Mouse (Mus musculus): ENCODE data around the gene Tec. TPM values are rescaled to one million over a fixed set of nuclear protein-coding genes. Genes with fewer than 3 reads are reported as not detected.

The Tec gene
- total and polyA plus RNA-seq, 3 experiments: 7.9 to 25.9 (median 20.1) TPM

- H3K4me2 ChIP-seq (ENCODE audit: insufficient read depth, low read depth, poor library complexity, severe bottlenecking): peak within 1 kb of the TSS; percentile 90
- peak within 1 kb of the TSS; percentile 88 for H3K9ac ChIP-seq (ENCODE audit: insufficient read depth, low read depth)
- dilution Hi-C loops (cut with MboI; ENCODE audit: extremely low pct_ligation_motif_present, extremely low pct_unique_long_range_greater_than_20kb, low sequenced_read_pairs): no loop called here
- peak within 1 kb of the TSS; percentile 77 to 98 (median 89) for H3K4me3 ChIP-seq (replicated peaks in 1 of 3; ENCODE audit: low read depth in 2 of 3, low read length in 2 of 3, poor library complexity in 1 of 3)
- DNase-seq (ENCODE audit: extremely low read depth): peak; percentile 93
- peak within 1 kb of the TSS; percentile 55 for H3K27ac ChIP-seq (ENCODE audit: insufficient read depth, low read depth)
- H3K27me3 ChIP-seq (replicated peaks): no peaks in the 10 kb centered on the region
- in situ Hi-C loops (cut with MboI; ENCODE audit: low pct_ligation_motif_present, low pct_unique_long_range_greater_than_20kb, low sequenced_read_pairs): no loop called here
- H3K36me3 ChIP-seq (replicated peaks in 1 of 2; ENCODE audit: control insufficient read depth in 1 of 2, insufficient read depth in 1 of 2, low read length in 1 of 2): peaks cover 0 to 3% of the 10 kb centered on the region in 2 experiments
- H3K4me1 ChIP-seq (ENCODE audit: control insufficient read depth in 1 of 2, insufficient read depth in 2 of 2): peaks cover 7 to 24% of the 10 kb centered on the region in 2 experiments
- H3K9me3 ChIP-seq (replicated peaks; ENCODE audit: low read length): no peaks in the 10 kb centered on the region
- TF ChIP-seq E2F4 (IDR thresholded peaks at IDR 0.05; ENCODE audit: insufficient replicate concordance, low read depth, low read length) (no peak), MXI1 (IDR thresholded peaks at IDR 0.05; ENCODE audit: low read depth, low read length) (peak; percentile 95), IRF4 (IDR thresholded peaks at IDR 0.05; ENCODE audit: low read depth, low read length) (no peak), PAX5 (IDR thresholded peaks at IDR 0.05; ENCODE audit: low read length) (no peak), NRF1 (IDR thresholded peaks at IDR 0.05; ENCODE audit: low read depth, low read length) (peak; percentile 74), EP300 (IDR thresholded peaks at IDR 0.05; ENCODE audit: low read length) (no peak), POLR2A (IDR thresholded peaks at IDR 0.05; ENCODE audit: low read depth, low read length) (peak; percentile 87), TBP (conservative IDR thresholded peaks at IDR 0.05; ENCODE audit: low read depth, low read length) (peak; percentile 0; the same call in 1 of the 2 replicates), NELFE (IDR thresholded peaks at IDR 0.05; ENCODE audit: low read depth, low read length) (peak; percentile 73; the same call in 1 of the 2 replicates), ZMIZ1 (IDR thresholded peaks at IDR 0.05; ENCODE audit: low read depth, low read length) (peak; percentile 73), SMC3 (IDR thresholded peaks at IDR 0.05; ENCODE audit: low read depth, low read length) (no peak; the same call in 1 of the 2 replicates), SIN3A (IDR thresholded peaks at IDR 0.05; ENCODE audit: low read length) (peak; percentile 50), HCFC1 (IDR thresholded peaks at IDR 0.05; ENCODE audit: low read depth, low read length) (peak; percentile 64; the same call in 1 of the 2 replicates), KAT2A (IDR thresholded peaks at IDR 0.05; ENCODE audit: insufficient replicate concordance, low read length) (no peak), ELF1 (IDR thresholded peaks at IDR 0.05; ENCODE audit: low read depth, low read length) (no peak), CHD2 (IDR thresholded peaks at IDR 0.05; ENCODE audit: low read length) (no peak), BHLHE40 (IDR thresholded peaks at IDR 0.05; ENCODE audit: low read depth, low read length) (no peak), USF2 (conservative IDR thresholded peaks at IDR 0.05; ENCODE audit: low read depth, low read length) (no peak), RCOR1 (conservative IDR thresholded peaks at IDR 0.05; ENCODE audit: low read depth, low read length) (no peak), UBTF (IDR thresholded peaks at IDR 0.05; ENCODE audit: low read depth, low read length) (peak; percentile 91), GABPA (IDR thresholded peaks at IDR 0.05; ENCODE audit: insufficient replicate concordance, low read depth, low read length) (no peak), MAX (IDR thresholded peaks at IDR 0.05; ENCODE audit: low read length) (no peak; the same call in 1 of the 2 replicates), MYC (IDR thresholded peaks at IDR 0.05; ENCODE audit: low read depth, low read length) (no peak; the same call in 1 of the 2 replicates), USF1 (IDR thresholded peaks at IDR 0.05; ENCODE audit: low read depth, low read length) (no peak), CHD1 (IDR thresholded peaks at IDR 0.05; ENCODE audit: low read depth, low read length) (no peak), MAFK (IDR thresholded peaks at IDR 0.05; ENCODE audit: insufficient replicate concordance, low read length) (no peak), RAD21 (IDR thresholded peaks at IDR 0.05; ENCODE audit: low read depth, low read length) (no peak), POLR2AphosphoS2 (IDR thresholded peaks at IDR 0.05; ENCODE audit: low read depth, low read length) (no peak), JUN (IDR thresholded peaks at IDR 0.05; ENCODE audit: insufficient read depth, low read depth, low read length) (no peak), ZNF384 (IDR thresholded peaks at IDR 0.05; ENCODE audit: low read depth, low read length) (no peak), CTCF (conservative IDR thresholded peaks at IDR 0.05 in 1 of 2, IDR thresholded peaks at IDR 0.05 in 1 of 2; ENCODE audit: low read depth in 2 of 2, low read length in 2 of 2) (peak in 1 of 2 experiments; percentile 59; a peak in 2 of 4 replicates), ZKSCAN1 (IDR thresholded peaks at IDR 0.05; ENCODE audit: borderline replicate concordance, low read depth, low read length) (no peak), JUND (conservative IDR thresholded peaks at IDR 0.05; ENCODE audit: low read depth, low read length) (no peak), MEF2A (IDR thresholded peaks at IDR 0.05; ENCODE audit: borderline replicate concordance, low read depth, low read length) (peak; percentile 6; the same call in 1 of the 2 replicates), MAZ (IDR thresholded peaks at IDR 0.05; ENCODE audit: low read depth, low read length) (peak; percentile 38; the same call in 1 of the 2 replicates), ZC3H11A (IDR thresholded peaks at IDR 0.05; ENCODE audit: low read depth, low read length) (no peak), TCF12 (IDR thresholded peaks at IDR 0.05; ENCODE audit: low read depth, low read length) (peak; percentile 73)
- 0 out of 2 replicates have a peak, but pooled peaks cover 2% of the 10 kb centered on the region for H3K79me2 ChIP-seq (replicated peaks; ENCODE audit: control insufficient read depth, extremely low read depth, insufficient read depth, poor library complexity, severe bottlenecking)
Measured at GRCm38 (mm10) chr5:72913648-72914557, 45.6 kb upstream of the Tec start, which contains the start of gene Slain2. Slain2 (plus strand) TSS chr5:72914304.

Data from CH12.LX (cell line).